Mouse (Mus musculus) myocyte (in vitro differentiated cells): ENCODE results near the gene Elmod1. TPM values are rescaled to one million over a fixed set of nuclear protein-coding genes. Genes with fewer than 3 reads are reported as not detected.

Experiments
- H3K27me3 ChIP-seq: one replicate; pipeline ENCODE4 v1.6.1; 2011; ENCODE audit not compliant: control insufficient read depth, insufficient read depth, insufficient read length
- H3K36me3 ChIP-seq: one replicate; pipeline ENCODE4 v1.6.1; 2011; ENCODE audit not compliant: control insufficient read depth, insufficient read depth
- H3K4me2 ChIP-seq: one replicate; pipeline ENCODE4 v1.6.1; 2011; ENCODE audit warnings: low read depth, control low read depth
- H3K4me3 ChIP-seq: one replicate; pipeline ENCODE4 v1.5.1; 2011; ENCODE audit warnings: mild to moderate bottlenecking, control low read depth, moderate library complexity
- H3K79me2 ChIP-seq: one replicate; pipeline ENCODE4 v1.6.1; 2011; ENCODE audit not compliant: control insufficient read depth, insufficient read depth
- H3ac ChIP-seq: one replicate; pipeline ENCODE4 v1.6.1; 2011; ENCODE audit not compliant: control insufficient read depth, insufficient read length
- CEBPB ChIP-seq: IDR thresholded peaks from 2 replicates; pipeline ENCODE4 v1.6.1; 2011; ENCODE audit warnings: mild to moderate bottlenecking, moderate library complexity; ENCODE audit not compliant: poor library complexity, insufficient read depth, severe bottlenecking
- E2F4 ChIP-seq: IDR thresholded peaks from one replicate; pipeline ENCODE4 v1.6.1; 2011; ENCODE audit warnings: mild to moderate bottlenecking, control low read depth, moderate library complexity; ENCODE audit not compliant: insufficient read depth
- MAX ChIP-seq: IDR thresholded peaks from one replicate; pipeline ENCODE4 v1.6.1; 2011; ENCODE audit warnings: low read depth, mild to moderate bottlenecking, control low read depth
- MYOD1 ChIP-seq, 3 experiments: IDR thresholded peaks; one replicate each; pipeline ENCODE4 v1.6.1; 2011; ENCODE audit warnings: control low read depth in 2 of 3, low read depth in 2 of 3, mild to moderate bottlenecking in 2 of 3, moderate library complexity in 1 of 3; ENCODE audit not compliant: insufficient read length in 2 of 3, control insufficient read depth in 1 of 3
- MYOG ChIP-seq, 3 experiments: IDR thresholded peaks; one replicate each; pipeline ENCODE4 v1.6.1; 2011; ENCODE audit warnings: control low read depth in 2 of 3, low read depth in 2 of 3, mild to moderate bottlenecking in 2 of 3; ENCODE audit not compliant: insufficient read length in 2 of 3, control insufficient read depth in 1 of 3, insufficient read depth in 1 of 3
- POLR2A ChIP-seq: IDR thresholded peaks from one replicate; pipeline ENCODE4 v1.6.1; 2011; ENCODE audit warnings: low read depth, mild to moderate bottlenecking, control low read depth, moderate library complexity; ENCODE audit not compliant: insufficient read length
- POLR2AphosphoS2 ChIP-seq: IDR thresholded peaks from one replicate; pipeline ENCODE4 v1.6.1; 2011; ENCODE audit warnings: low read depth, control low read depth; ENCODE audit not compliant: insufficient read length
- REST ChIP-seq: IDR thresholded peaks from one replicate; pipeline ENCODE4 v1.6.1; 2011; ENCODE audit warnings: mild to moderate bottlenecking, control low read depth, moderate library complexity; ENCODE audit not compliant: insufficient read depth, insufficient read length
- SRF ChIP-seq: IDR thresholded peaks from one replicate; pipeline ENCODE4 v1.6.1; 2011; ENCODE audit warnings: low read depth; ENCODE audit not compliant: control insufficient read depth, insufficient read length
- TCF12 ChIP-seq: IDR thresholded peaks from one replicate; pipeline ENCODE4 v1.6.1; 2011; ENCODE audit warnings: mild to moderate bottlenecking, control low read depth; ENCODE audit not compliant: poor library complexity, insufficient read depth, severe bottlenecking
- TCF3 ChIP-seq: IDR thresholded peaks from one replicate; pipeline ENCODE4 v1.6.1; 2011; ENCODE audit warnings: low read depth, control low read depth; ENCODE audit not compliant: insufficient read length
- USF1 ChIP-seq: IDR thresholded peaks from one replicate; pipeline ENCODE4 v1.6.1; 2011; ENCODE audit warnings: low read depth, mild to moderate bottlenecking, control low read depth, moderate library complexity
- polyA plus RNA-seq: library from polyadenylated mRNA; unstranded; fragments of >200 nt; fragmentation: generic; extraction: Trizol; gene quantifications from one replicate; pipeline ENCODE4 v1.2.1, GENCODE M21; 2012; ENCODE audit warnings: missing spikeins

Gene Elmod1
- polyA plus RNA-seq, 1 experiment, result not detected

DNA sequence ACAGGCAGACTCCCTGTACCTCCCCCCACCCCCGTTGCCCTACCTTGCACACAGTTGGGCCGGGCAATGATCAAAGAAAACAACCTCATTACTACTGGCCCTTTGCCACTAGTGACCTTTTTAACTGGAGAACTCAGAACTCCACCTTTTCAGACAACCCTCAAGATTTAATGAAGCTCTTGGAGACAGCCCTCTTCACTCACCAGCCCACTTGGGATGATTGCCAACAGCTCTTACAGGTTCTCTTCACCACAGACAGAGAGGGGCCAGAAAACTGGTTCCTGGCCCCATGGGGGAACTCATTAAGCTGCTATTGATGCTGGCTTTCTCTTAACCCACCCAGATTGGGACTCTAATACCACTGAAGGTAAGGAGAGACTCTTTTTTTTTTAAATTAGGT lies 97.7 kb downstream of the Elmod1 start:
- H3K4me3 ChIP-seq, result no peak overlapping the region
- H3K27me3 ChIP-seq, result no peaks in the 10 kb centered on the region
- H3K4me2 ChIP-seq, result no peak overlapping the region
- TF ChIP-seq POLR2A (no peak), TCF3 (no peak), CEBPB (no peak), MYOD1 (IDR thresholded peaks at IDR 0.05; ENCODE audit: control insufficient read depth in 1 of 3, insufficient read length in 2 of 3, low read depth in 2 of 3) (no peak), USF1 (no peak), POLR2AphosphoS2 (no peak), MAX (no peak), MYOG (IDR thresholded peaks at IDR 0.05; ENCODE audit: control insufficient read depth in 1 of 3, insufficient read depth in 1 of 3, insufficient read length in 2 of 3, low read depth in 2 of 3) (no peak), SRF (no peak), E2F4 (no peak), REST (no peak), TCF12 (no peak)
- H3ac ChIP-seq, result no peak overlapping the region
- no peaks in the 10 kb centered on the region for H3K79me2 ChIP-seq
- no peaks in the 10 kb centered on the region for H3K36me3 ChIP-seq

DNA sequence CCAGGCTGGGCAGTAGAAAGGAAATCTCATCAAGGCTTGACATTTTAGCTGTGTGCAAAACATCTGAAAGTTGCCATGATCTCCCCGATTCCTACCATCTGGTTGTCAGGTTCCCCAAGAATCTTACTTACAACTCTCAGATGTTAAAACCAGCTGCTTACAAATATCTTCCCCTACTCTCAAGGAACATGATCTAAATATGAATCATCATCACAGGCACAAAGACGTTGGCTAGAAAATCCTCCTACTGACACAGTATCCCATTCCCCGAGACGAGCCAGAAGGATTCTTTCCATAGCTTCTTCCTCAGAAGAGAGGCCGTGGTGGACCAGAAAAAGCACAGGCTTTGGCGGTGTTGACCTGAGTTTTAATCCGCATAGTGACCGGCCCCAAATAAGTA lies 101.9 kb downstream of the Elmod1 start:
- no peak for TF ChIP-seq REST
- TF ChIP-seq POLR2A, result no peak
- TF ChIP-seq SRF, result no peak
- TF ChIP-seq E2F4, result no peak
- TF ChIP-seq TCF12, result no peak
- no peak for TF ChIP-seq MYOD1 (IDR thresholded peaks at IDR 0.05; ENCODE audit: control insufficient read depth in 1 of 3, insufficient read length in 2 of 3, low read depth in 2 of 3)
- no peak for TF ChIP-seq CEBPB
- TF ChIP-seq MAX, result no peak
- no peak for TF ChIP-seq TCF3
- TF ChIP-seq MYOG (IDR thresholded peaks at IDR 0.05; ENCODE audit: control insufficient read depth in 1 of 3, insufficient read depth in 1 of 3, insufficient read length in 2 of 3, low read depth in 2 of 3), result no peak
- TF ChIP-seq USF1, result no peak
- TF ChIP-seq POLR2AphosphoS2, result no peak
- Histone ChIP-seq H3ac (no peak overlapping the region), H3K4me3 (no peak overlapping the region), H3K27me3 (no peaks in the 10 kb centered on the region), H3K4me2 (no peak overlapping the region), H3K79me2 (no peaks in the 10 kb centered on the region), H3K36me3 (no peaks in the 10 kb centered on the region)

Other genes starting within 250 kb of the Elmod1 start
- gene Slc35f2, start 203.8 kb downstream of the Elmod1 start, polyA plus RNA-seq, result 0.02 TPM
- not detected for gene Sln, start 125.1 kb downstream of the Elmod1 start, polyA plus RNA-seq
- gene Tnfaip8l3, start 93.1 kb upstream of the Elmod1 start, polyA plus RNA-seq, result not detected